19 mouse cellular contexts compared by ENCODE assay signal in genomic region chr5:117061251-117061650, GRCm38 (mm10).
"Had no signal": no experiment of that assay in that cellular context is flagged by ENCODE, and none has a peak within 500 bp of the region (broad histone marks: within the 10 kb centered on the region; RNA-seq: fewer than 3 reads in every experiment).

No protein-coding gene starts in this region.

- H3K9me3 ChIP-seq: limb, embryonic 10.5 days; liver, embryonic 12.5 days; liver, embryonic 15.5 days; lung, embryonic 15.5 days; midbrain, embryonic 13.5 days had no signal

- H3K4me3 ChIP-seq: layer of hippocampus, adult 2 months; limb, embryonic 10.5 days; limb, embryonic 13.5 days; liver, embryonic 12.5 days; liver, embryonic 15.5 days; lung, embryonic 15.5 days; megakaryocyte, embryonic 14.5 days; midbrain, embryonic 10.5 days; midbrain, embryonic 13.5 days had no signal

- DNase-seq: kidney, postnatal 25 days; layer of hippocampus, adult 9-11 months; liver; lung, adult 18-20 months; lung, postnatal 10 days; lung, postnatal 36 days; right cerebral cortex, adult 18-20 months; thymus, adult 18-20 months; thymus, postnatal 36 days had no signal

- H3K27me3 ChIP-seq: limb, embryonic 13.5 days; liver, embryonic 12.5 days; liver, embryonic 15.5 days; lung, embryonic 15.5 days; megakaryocyte, embryonic 14.5 days; midbrain, embryonic 13.5 days had no signal

- H3K36me3 ChIP-seq: limb, embryonic 10.5 days; limb, embryonic 13.5 days; liver, embryonic 12.5 days; liver, embryonic 15.5 days; lung, embryonic 15.5 days; midbrain, embryonic 10.5 days; midbrain, embryonic 13.5 days had no signal

- H3K27ac ChIP-seq: kidney, postnatal 0 days; layer of hippocampus, adult 2 months; limb, embryonic 10.5 days; limb, embryonic 13.5 days; liver, embryonic 12.5 days; liver, embryonic 15.5 days; lung, embryonic 15.5 days; midbrain, embryonic 10.5 days; midbrain, embryonic 13.5 days had no signal

- H3K4me1 ChIP-seq: limb, embryonic 13.5 days; liver, embryonic 12.5 days; liver, embryonic 15.5 days; lung, embryonic 15.5 days; megakaryocyte, embryonic 14.5 days; midbrain, embryonic 10.5 days; midbrain, embryonic 13.5 days had no signal
